Mouse (Mus musculus) midbrain, embryonic 14.5 days (tissue): ENCODE measurements at regions not wholly inside any gene's neighbourhood (a gene's known extent, or its start where the extent isn't known, plus 50 kb on each side); places are given as distances from the start of the nearest gene placed in this dataset.
A peak's percentile ranks its signal among the peaks of the same experiment; 100 is the strongest.

ENCODE experiments used
- ATAC-seq: fragments of 200-750 bp; cut with Nextera tagmentation; 2 replicates; pipeline ENCODE4 v1.8.0; 2017; ENCODE audit warnings: moderate number of reproducible peaks, moderate library complexity; ENCODE audit not compliant: low FRiP score, low TSS enrichment
- DNase-seq: peaks from one replicate; pipeline ENCODE4 v3.0.0-alpha.2; 2015
- H3K27ac ChIP-seq: fragments of 300-500 bp; sonication (generic); replicated peaks from 2 replicates; pipeline ENCODE4 v1.5.1; 2014; ENCODE audit warnings: mild to moderate bottlenecking, low read depth, low read length, moderate library complexity
- H3K27me3 ChIP-seq: fragments of 300-500 bp; sonication (generic); 2 replicates; pipeline ENCODE4 v1.6.1; 2014; ENCODE audit warnings: low read length, control low read depth, mixed read lengths; ENCODE audit not compliant: control insufficient read depth, insufficient read depth
- H3K36me3 ChIP-seq: fragments of 300-500 bp; sonication (generic); 2 replicates; pipeline ENCODE4 v1.6.1; 2014; ENCODE audit warnings: low read length, control low read depth; ENCODE audit not compliant: control insufficient read depth, insufficient read depth
- H3K4me1 ChIP-seq: fragments of 300-500 bp; sonication (generic); 2 replicates; pipeline ENCODE4 v1.6.1; 2014; ENCODE audit warnings: mild to moderate bottlenecking, antibody characterized with exemption, low read length, control low read depth; ENCODE audit not compliant: control insufficient read depth, insufficient read depth
- H3K4me2 ChIP-seq: fragments of 300-500 bp; sonication (generic); 2 replicates; pipeline ENCODE4 v1.6.1; 2014; ENCODE audit warnings: mild to moderate bottlenecking, low read length, moderate library complexity
- H3K4me3 ChIP-seq: fragments of 300-500 bp; sonication (generic); replicated peaks from 2 replicates; pipeline ENCODE4 v1.5.1; 2014; ENCODE audit warnings: low read depth, low read length
- H3K9ac ChIP-seq: fragments of 300-500 bp; sonication (generic); replicated peaks from 2 replicates; pipeline ENCODE4 v1.6.1; 2014; ENCODE audit warnings: mild to moderate bottlenecking, low read length, moderate library complexity
- H3K9me3 ChIP-seq: fragments of 300-500 bp; sonication (generic); 2 replicates; pipeline ENCODE4 v1.6.1; 2016; ENCODE audit warnings: low read length, control low read depth, mixed read lengths; ENCODE audit not compliant: control insufficient read depth
- WGBS: fragments of 180-500 bp; shearing (Covaris S2); extraction: QIAGEN DNeasy Blood & Tissue Kit; methylation state at CpG from one replicate; pipeline ENCODE4 v1.1.7; 2014; 5-methylcytosine and 5-hydroxymethylcytosine counted together

GRCm38 (mm10) chr4:81005507-81006328 is 95.3 kb downstream of the Lurap1l start:
- Histone ChIP-seq H3K9ac (no peak overlapping the region), H3K4me2 (no peak overlapping the region), H3K4me1 (no peaks in the 10 kb centered on the region), H3K27ac (no peak overlapping the region), H3K9me3 (no peaks in the 10 kb centered on the region), H3K36me3 (no peaks in the 10 kb centered on the region), H3K27me3 (no peaks in the 10 kb centered on the region), H3K4me3 (no peak overlapping the region)
- ATAC-seq (no peak), DNase-seq (peak; percentile 40)
- 50% methylated on average over 7 of the region's 7 CpGs for WGBS

DNA sequence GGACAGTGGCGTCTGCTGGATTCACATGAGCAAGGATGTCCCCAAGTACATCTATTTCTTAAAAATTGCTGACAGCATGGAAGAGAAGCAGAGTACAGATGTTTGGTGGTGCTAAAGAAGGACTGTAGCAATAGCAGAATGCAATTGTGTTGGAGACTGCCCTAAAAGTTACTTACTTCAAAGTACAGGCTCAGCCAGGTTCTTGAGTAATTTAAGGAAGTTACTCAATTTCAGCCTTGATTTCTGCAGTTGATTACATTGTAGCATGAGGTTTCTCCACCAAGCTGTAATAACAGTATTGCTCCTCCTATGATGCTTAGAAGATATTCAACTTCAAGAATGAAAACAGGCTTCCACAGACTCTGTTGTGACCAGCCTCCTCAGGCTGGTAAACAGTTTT is 96.1 kb downstream of the Lurap1l start:
- H3K36me3 ChIP-seq = no peaks in the 10 kb centered on the region
- 94% methylated on average over 1 of the region's 1 CpGs for WGBS
- no peak overlapping the region for H3K27ac ChIP-seq
- no peak overlapping the region for H3K4me2 ChIP-seq
- no peak overlapping the region for H3K4me3 ChIP-seq
- ATAC-seq = no peak
- no peaks in the 10 kb centered on the region for H3K9me3 ChIP-seq
- no peaks in the 10 kb centered on the region for H3K27me3 ChIP-seq
- H3K9ac ChIP-seq = no peak overlapping the region
- DNase-seq = no peak
- H3K4me1 ChIP-seq = no peaks in the 10 kb centered on the region

DNA sequence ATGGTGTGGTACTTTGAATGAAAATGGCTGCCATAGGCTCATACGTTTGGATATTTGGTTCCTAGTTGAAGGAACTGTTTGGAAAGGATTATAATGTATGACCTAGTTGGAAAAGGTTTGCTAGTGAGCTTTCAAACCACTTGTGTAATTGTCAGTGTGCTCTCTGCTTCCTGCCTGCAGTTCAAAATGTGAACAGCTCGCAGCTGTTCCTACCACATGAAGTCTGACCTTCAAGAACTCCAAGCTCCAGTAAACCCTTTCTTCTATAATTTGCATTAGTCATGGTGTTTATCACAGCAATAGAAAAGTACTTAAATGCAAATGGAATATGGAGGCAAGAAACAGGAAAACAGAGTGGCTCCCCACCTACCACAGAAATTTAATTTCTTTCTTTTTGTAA is 111.4 kb downstream of the Lurap1l start:
- H3K27ac ChIP-seq = no peak overlapping the region
- H3K4me3 ChIP-seq = no peak overlapping the region
- 41% methylated on average over 2 of the region's 2 CpGs for WGBS
- no peaks in the 10 kb centered on the region for H3K36me3 ChIP-seq
- H3K27me3 ChIP-seq = no peaks in the 10 kb centered on the region
- H3K4me1 ChIP-seq = no peaks in the 10 kb centered on the region
- H3K9ac ChIP-seq = no peak overlapping the region
- DNase-seq (no peak), ATAC-seq (no peak)
- H3K9me3 ChIP-seq = no peaks in the 10 kb centered on the region
- no peak overlapping the region for H3K4me2 ChIP-seq

GRCm38 (mm10) chr4:81023436-81023983 is 113.1 kb downstream of the Lurap1l start:
- ATAC-seq (no peak), DNase-seq (no peak)
- H3K36me3 ChIP-seq = no peaks in the 10 kb centered on the region
- H3K27me3 ChIP-seq = no peaks in the 10 kb centered on the region
- no peak overlapping the region for H3K4me3 ChIP-seq
- H3K27ac ChIP-seq = no peak overlapping the region
- no peak overlapping the region for H3K9ac ChIP-seq
- no peaks in the 10 kb centered on the region for H3K9me3 ChIP-seq
- H3K4me2 ChIP-seq = no peak overlapping the region
- no peaks in the 10 kb centered on the region for H3K4me1 ChIP-seq
- 74% methylated on average over 14 of the region's 14 CpGs for WGBS

DNA sequence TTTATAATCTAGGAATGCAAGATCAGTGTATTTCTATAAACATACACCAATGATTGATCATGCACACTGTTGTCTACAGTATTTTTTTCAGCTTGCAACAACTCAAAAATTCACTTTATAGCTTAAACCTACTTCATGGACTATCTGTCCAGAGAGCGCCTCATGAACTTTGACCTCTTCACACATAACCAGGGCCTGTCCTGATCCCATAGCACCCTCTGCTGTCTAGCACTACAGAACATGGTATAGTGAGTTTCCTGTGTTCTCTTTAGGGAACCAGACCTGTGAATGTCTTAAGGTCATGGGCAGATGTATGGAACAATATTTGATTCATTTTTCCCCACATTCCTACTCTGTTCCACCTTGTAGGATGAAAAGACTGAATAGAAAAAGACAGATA is 117.1 kb downstream of the Lurap1l start:
- H3K4me2 ChIP-seq = no peak overlapping the region
- ATAC-seq (no peak), DNase-seq (no peak)
- 96% methylated on average over 1 of the region's 1 CpGs for WGBS
- no peak overlapping the region for H3K27ac ChIP-seq
- H3K4me3 ChIP-seq = no peak overlapping the region
- no peaks in the 10 kb centered on the region for H3K36me3 ChIP-seq
- no peaks in the 10 kb centered on the region for H3K4me1 ChIP-seq
- H3K27me3 ChIP-seq = no peaks in the 10 kb centered on the region
- H3K9me3 ChIP-seq = no peaks in the 10 kb centered on the region
- H3K9ac ChIP-seq = no peak overlapping the region

- H3K4me1 ChIP-seq = no peaks in the 10 kb centered on the region
- H3K27me3 ChIP-seq = no peaks in the 10 kb centered on the region
- WGBS = 86% methylated on average over 3 of the region's 3 CpGs
- no peak overlapping the region for H3K4me3 ChIP-seq
- no peak overlapping the region for H3K4me2 ChIP-seq
- ATAC-seq = no peak
- H3K27ac ChIP-seq = no peak overlapping the region
- no peaks in the 10 kb centered on the region for H3K9me3 ChIP-seq
- H3K9ac ChIP-seq = no peak overlapping the region
- H3K36me3 ChIP-seq = no peaks in the 10 kb centered on the region
- no peak for DNase-seq
Observed at GRCm38 (mm10) chr4:81030671-81031070, 120.2 kb downstream of the Lurap1l start.

- no peak overlapping the region for H3K9ac ChIP-seq
- no peaks in the 10 kb centered on the region for H3K27me3 ChIP-seq
- DNase-seq = no peak
- ATAC-seq = no peak
- no peaks in the 10 kb centered on the region for H3K4me1 ChIP-seq
- no peaks in the 10 kb centered on the region for H3K9me3 ChIP-seq
- H3K36me3 ChIP-seq = no peaks in the 10 kb centered on the region
- H3K4me2 ChIP-seq = no peak overlapping the region
- no peak overlapping the region for H3K4me3 ChIP-seq
- no peak overlapping the region for H3K27ac ChIP-seq
Observed at GRCm38 (mm10) chr4:81037336-81037902, 127.0 kb downstream of the Lurap1l start.

DNA sequence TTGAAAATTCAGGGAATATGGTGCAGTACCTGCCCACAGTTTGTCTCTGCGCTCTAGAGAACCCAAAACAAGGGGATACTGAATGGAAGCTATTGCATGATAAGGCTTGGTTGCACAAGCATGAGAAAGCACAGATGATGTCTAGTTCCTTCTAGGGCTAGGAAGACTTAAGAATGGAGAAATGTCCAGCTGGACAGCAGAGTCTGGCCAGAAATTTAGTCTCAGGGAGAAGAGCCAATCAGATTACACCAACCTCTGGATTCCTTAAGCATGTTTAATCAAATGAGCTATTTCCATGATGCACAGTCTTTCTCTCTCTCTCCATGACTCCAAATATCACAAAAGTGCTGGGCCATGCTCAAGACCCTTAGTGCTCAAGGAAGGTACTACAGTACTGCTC is 147.8 kb downstream of the Lurap1l start:
- H3K9me3 ChIP-seq = no peaks in the 10 kb centered on the region
- H3K9ac ChIP-seq = no peak overlapping the region
- 96% methylated on average over 1 of the region's 1 CpGs for WGBS
- H3K4me3 ChIP-seq = no peak overlapping the region
- H3K4me1 ChIP-seq = no peaks in the 10 kb centered on the region
- no peak overlapping the region for H3K4me2 ChIP-seq
- no peak overlapping the region for H3K27ac ChIP-seq
- no peaks in the 10 kb centered on the region for H3K36me3 ChIP-seq
- H3K27me3 ChIP-seq = no peaks in the 10 kb centered on the region
- no peak for DNase-seq
- no peak for ATAC-seq

DNA sequence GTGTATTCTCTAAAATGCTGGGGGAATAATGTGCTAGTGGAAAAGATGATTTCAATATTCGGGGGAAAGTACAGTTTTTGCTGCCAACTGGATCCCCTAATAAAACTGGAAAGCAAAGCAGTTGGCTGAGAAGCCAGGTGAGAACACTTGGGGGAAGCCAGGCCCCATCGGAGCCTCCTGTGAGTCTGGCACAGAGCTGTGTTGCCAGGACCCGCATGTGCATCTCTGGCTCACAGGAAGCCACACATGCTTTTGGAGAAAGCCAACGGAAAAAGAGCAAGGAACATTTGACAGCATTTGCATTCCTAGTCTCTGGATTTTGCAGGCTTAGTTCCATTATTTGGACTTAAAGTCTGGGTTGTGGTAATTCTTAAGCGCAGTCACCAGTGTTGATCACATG is 148.4 kb downstream of the Lurap1l start:
- Histone ChIP-seq H3K9ac (no peak overlapping the region), H3K27ac (no peak overlapping the region), H3K4me2 (no peak overlapping the region), H3K36me3 (no peaks in the 10 kb centered on the region), H3K27me3 (no peaks in the 10 kb centered on the region), H3K9me3 (no peaks in the 10 kb centered on the region), H3K4me3 (no peak overlapping the region), H3K4me1 (no peaks in the 10 kb centered on the region)
- ATAC-seq (no peak), DNase-seq (no peak)
- 90% methylated on average over 5 of the region's 5 CpGs for WGBS
